Mouse (Mus musculus): Measurements from ENCODE around the gene Trappc10. TPM values are rescaled to one million over a fixed set of nuclear protein-coding genes. Genes with fewer than 3 reads are reported as not detected.

The Trappc10 gene
- polyA plus RNA-seq, 2 experiments: 19.0 to 32.4 TPM

- no peak for DNase-seq (ENCODE audit: low spot score)
- no peak overlapping the region for H3K9ac ChIP-seq (ENCODE audit: low read depth, low read length, severe bottlenecking)
- H3K27me3 ChIP-seq (ENCODE audit: control insufficient read depth, insufficient read depth, low read length): no peaks in the 10 kb centered on the region
- 93% methylated on average over 9 of the region's 9 CpGs for WGBS
- no peak overlapping the region for H3K4me2 ChIP-seq (replicated peaks; ENCODE audit: low read depth, low read length, severe bottlenecking)
- H3K36me3 ChIP-seq (ENCODE audit: control insufficient read depth, insufficient read depth, low read length): peaks cover 66% of the 10 kb centered on the region
- H3K9me3 ChIP-seq (ENCODE audit: control insufficient read depth, low read length): no peaks in the 10 kb centered on the region
- ATAC-seq (ENCODE audit: low FRiP score, low read depth): no peak
- no peak for TF ChIP-seq POLR2A (IDR thresholded peaks at IDR 0.05; ENCODE audit: borderline replicate concordance, extremely low read depth, insufficient read depth, insufficient read length)
- peaks cover 9% of the 10 kb centered on the region; the same call in 1 of the 2 replicates for H3K4me1 ChIP-seq (ENCODE audit: control insufficient read depth, insufficient read depth, low read length)
- H3K27ac ChIP-seq (replicated peaks; ENCODE audit: low read depth, low read length): no peak overlapping the region
- H3K4me3 ChIP-seq (replicated peaks; ENCODE audit: low read length): no peak overlapping the region
Observed at GRCm38 (mm10) chr10:78163241-78163640, 81.2 kb downstream of the Trappc10 start.

DNA sequence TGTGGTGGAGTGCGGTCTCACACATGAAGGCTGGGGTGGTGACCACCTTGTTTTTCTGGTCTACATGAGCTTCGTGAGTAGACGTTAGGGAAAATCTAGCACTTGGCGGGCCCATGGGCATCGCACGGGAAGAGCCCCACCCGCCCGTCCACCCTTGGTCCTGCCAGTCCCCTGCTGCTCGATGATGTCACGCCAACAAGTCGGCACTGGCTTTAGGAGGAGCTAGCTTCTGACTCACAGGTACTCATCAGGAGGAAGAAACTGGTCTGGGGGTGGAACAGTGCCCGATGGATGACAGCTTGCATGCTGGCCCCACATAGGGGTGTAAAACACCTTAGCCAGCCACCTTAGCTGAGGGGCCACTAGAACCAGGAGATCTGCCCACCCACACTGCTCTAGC, 81.8 kb downstream of the Trappc10 start:
- WGBS: 95% methylated on average over 12 of the region's 12 CpGs
- peaks cover 66% of the 10 kb centered on the region for H3K36me3 ChIP-seq (ENCODE audit: control insufficient read depth, insufficient read depth, low read length)
- ATAC-seq (ENCODE audit: low FRiP score, low read depth): no peak

GRCm38 (mm10) chr10:78161096-78161495, 83.3 kb downstream of the Trappc10 start:
- no peak for TF ChIP-seq POLR2A (IDR thresholded peaks at IDR 0.05; ENCODE audit: borderline replicate concordance, extremely low read depth, insufficient read depth, insufficient read length)
- WGBS: 79% methylated on average over 8 of the region's 8 CpGs

More for the DNA sequence above, 81.8 kb downstream of the Trappc10 start:
- H3K4me1 ChIP-seq (ENCODE audit: control insufficient read depth, insufficient read depth, low read length): peaks cover 9% of the 10 kb centered on the region; the same call in 1 of the 2 replicates
- no peak for TF ChIP-seq POLR2A (IDR thresholded peaks at IDR 0.05; ENCODE audit: borderline replicate concordance, extremely low read depth, insufficient read depth, insufficient read length)
- no peak overlapping the region for H3K27ac ChIP-seq (replicated peaks; ENCODE audit: low read depth, low read length)
- no peaks in the 10 kb centered on the region for H3K9me3 ChIP-seq (ENCODE audit: control insufficient read depth, low read length)
- no peak overlapping the region for H3K4me3 ChIP-seq (replicated peaks; ENCODE audit: low read length)
- no peak for DNase-seq (ENCODE audit: low spot score)
- H3K4me2 ChIP-seq (replicated peaks; ENCODE audit: low read depth, low read length, severe bottlenecking): no peak overlapping the region
- H3K9ac ChIP-seq (ENCODE audit: low read depth, low read length, severe bottlenecking): no peak overlapping the region
- H3K27me3 ChIP-seq (ENCODE audit: control insufficient read depth, insufficient read depth, low read length): no peaks in the 10 kb centered on the region

GRCm38 (mm10) chr10:78160369-78161095, 83.9 kb downstream of the Trappc10 start:
- no peaks in the 10 kb centered on the region for H3K27me3 ChIP-seq (ENCODE audit: control insufficient read depth, insufficient read depth, low read length)
- WGBS: 88% methylated on average over 16 of the region's 16 CpGs
- no peak overlapping the region for H3K4me3 ChIP-seq (replicated peaks; ENCODE audit: low read length)
- H3K36me3 ChIP-seq (ENCODE audit: control insufficient read depth, insufficient read depth, low read length): peaks cover 46% of the 10 kb centered on the region
- TF ChIP-seq POLR2A (IDR thresholded peaks at IDR 0.05; ENCODE audit: borderline replicate concordance, extremely low read depth, insufficient read depth, insufficient read length): no peak
- no peak overlapping the region for H3K27ac ChIP-seq (replicated peaks; ENCODE audit: low read depth, low read length)
- H3K4me1 ChIP-seq (ENCODE audit: control insufficient read depth, insufficient read depth, low read length): peaks cover 9% of the 10 kb centered on the region; the same call in 1 of the 2 replicates
- DNase-seq (ENCODE audit: low spot score) (no peak), ATAC-seq (ENCODE audit: low FRiP score, low read depth) (no peak)
- H3K4me2 ChIP-seq (replicated peaks; ENCODE audit: low read depth, low read length, severe bottlenecking): no peak overlapping the region
- no peaks in the 10 kb centered on the region for H3K9me3 ChIP-seq (ENCODE audit: control insufficient read depth, low read length)
- no peak overlapping the region for H3K9ac ChIP-seq (ENCODE audit: low read depth, low read length, severe bottlenecking)

More at GRCm38 (mm10) chr10:78161096-78161495, 83.3 kb downstream of the Trappc10 start:
- Histone ChIP-seq H3K9ac (ENCODE audit: low read depth, low read length, severe bottlenecking) (no peak overlapping the region), H3K4me3 (replicated peaks; ENCODE audit: low read length) (no peak overlapping the region), H3K36me3 (ENCODE audit: control insufficient read depth, insufficient read depth, low read length) (peaks cover 51% of the 10 kb centered on the region), H3K4me2 (replicated peaks; ENCODE audit: low read depth, low read length, severe bottlenecking) (no peak overlapping the region), H3K4me1 (ENCODE audit: control insufficient read depth, insufficient read depth, low read length) (peaks cover 9% of the 10 kb centered on the region; the same call in 1 of the 2 replicates), H3K27ac (replicated peaks; ENCODE audit: low read depth, low read length) (no peak overlapping the region), H3K9me3 (ENCODE audit: control insufficient read depth, low read length) (no peaks in the 10 kb centered on the region), H3K27me3 (ENCODE audit: control insufficient read depth, insufficient read depth, low read length) (no peaks in the 10 kb centered on the region)
- ATAC-seq (ENCODE audit: low FRiP score, low read depth) (no peak), DNase-seq (ENCODE audit: low spot score) (no peak)

- no peak overlapping the region for H3K4me3 ChIP-seq (replicated peaks; ENCODE audit: low read length)
- no peak overlapping the region; the same call in 1 of the 2 replicates for H3K9ac ChIP-seq (ENCODE audit: low read depth, low read length, severe bottlenecking)
- no peaks in the 10 kb centered on the region for H3K9me3 ChIP-seq (ENCODE audit: control insufficient read depth, low read length)
- H3K4me1 ChIP-seq (ENCODE audit: control insufficient read depth, insufficient read depth, low read length): peaks cover 9% of the 10 kb centered on the region; the same call in 1 of the 2 replicates
- H3K36me3 ChIP-seq (ENCODE audit: control insufficient read depth, insufficient read depth, low read length): peaks cover 39% of the 10 kb centered on the region
- no peaks in the 10 kb centered on the region for H3K27me3 ChIP-seq (ENCODE audit: control insufficient read depth, insufficient read depth, low read length)
- TF ChIP-seq POLR2A (IDR thresholded peaks at IDR 0.05; ENCODE audit: borderline replicate concordance, extremely low read depth, insufficient read depth, insufficient read length): no peak
- no peak overlapping the region for H3K27ac ChIP-seq (replicated peaks; ENCODE audit: low read depth, low read length)
- H3K4me2 ChIP-seq (replicated peaks; ENCODE audit: low read depth, low read length, severe bottlenecking): peak overlapping the region; percentile 35
- ATAC-seq (ENCODE audit: low FRiP score, low read depth): peak; percentile 78
- WGBS: 2% methylated on average over 7 of the region's 7 CpGs
- DNase-seq (ENCODE audit: low spot score): peak; percentile 86
Observed at GRCm38 (mm10) chr10:78159906-78160305, 84.5 kb downstream of the Trappc10 start.

Data from limb, embryonic 14.5 days (tissue).